Mouse (Mus musculus) gastrocnemius, postnatal 4 days (tissue): ENCODE data around the gene Fzd4. TPM values are rescaled to one million over a fixed set of nuclear protein-coding genes. Genes with fewer than 3 reads are reported as not detected.

ENCODE experiments used
- total RNA-seq, 2 experiments: library from RNA; stranded (reverse); gene quantifications; 2 replicates each; pipeline ENCODE4 v1.2.3; 2021

The Fzd4 gene
- total RNA-seq, 2 experiments from 2014 or later, result 43.9 to 44.1 TPM

Other genes with a start within 250 kb of the Fzd4 start
- 10 to 100 TPM; 26.2 to 27.6 TPM for gene Tmem135, start 133 bp upstream of the Fzd4 start, total RNA-seq
- gene Prss23, start 122.8 kb downstream of the Fzd4 start, total RNA-seq, result 10 to 100 TPM; 34.7 to 35.5 TPM
- gene Me3, start 228.0 kb downstream of the Fzd4 start, total RNA-seq, result 10 to 100 TPM; 33.8 to 36.1 TPM